13 mouse cellular contexts compared by ENCODE assay signal in genomic region chr12:34332884-34333283, GRCm38 (mm10).
"Had no signal": no experiment of that assay in that cellular context is flagged by ENCODE, and none has a peak within 500 bp of the region (broad histone marks: within the 10 kb centered on the region; RNA-seq: fewer than 3 reads in every experiment).

No protein-coding gene starts in this region.

- DNase-seq: kidney, adult 18-20 months; kidney, postnatal 14 days; lung, adult 2 months; lung, postnatal 4 days; right cerebral cortex, postnatal 25 days had no signal

- ATAC-seq: intestine, embryonic 15.5 days; lung, postnatal 0 days had no signal

- H3K27me3 ChIP-seq: intestine, embryonic 15.5 days; liver, embryonic 15.5 days; megakaryocyte, embryonic 14.5 days had no signal

- H3K9ac ChIP-seq: intestine, embryonic 15.5 days; liver, embryonic 15.5 days had no signal

- H3K36me3 ChIP-seq: intestine, embryonic 15.5 days; limb, embryonic 10.5 days; liver, embryonic 15.5 days had no signal

- H3K9me3 ChIP-seq: intestine, embryonic 15.5 days; limb, embryonic 10.5 days; liver, embryonic 15.5 days; megakaryocyte, embryonic 14.5 days had no signal

- H3K4me1 ChIP-seq: intestine, embryonic 15.5 days; liver, embryonic 15.5 days had no signal

- H3K27ac ChIP-seq: intestine, embryonic 15.5 days; limb, embryonic 10.5 days; liver, embryonic 15.5 days; stomach, postnatal 0 days had no signal

- H3K4me2 ChIP-seq: intestine, embryonic 15.5 days; liver, embryonic 11.5 days; liver, embryonic 15.5 days; midbrain, embryonic 11.5 days had no signal

- H3K4me3 ChIP-seq: intestine, embryonic 15.5 days; limb, embryonic 10.5 days; liver, embryonic 15.5 days had no signal
